Mouse (Mus musculus): ENCODE data around the gene Nhsl2. TPM values are rescaled to one million over a fixed set of nuclear protein-coding genes. Genes with fewer than 3 reads are reported as not detected.
A peak's percentile ranks its signal among the peaks of the same experiment; 100 is the strongest.

Gene Nhsl2
- polyA plus RNA-seq, 1 experiment from 2014 or later = 30.5 TPM

DNA sequence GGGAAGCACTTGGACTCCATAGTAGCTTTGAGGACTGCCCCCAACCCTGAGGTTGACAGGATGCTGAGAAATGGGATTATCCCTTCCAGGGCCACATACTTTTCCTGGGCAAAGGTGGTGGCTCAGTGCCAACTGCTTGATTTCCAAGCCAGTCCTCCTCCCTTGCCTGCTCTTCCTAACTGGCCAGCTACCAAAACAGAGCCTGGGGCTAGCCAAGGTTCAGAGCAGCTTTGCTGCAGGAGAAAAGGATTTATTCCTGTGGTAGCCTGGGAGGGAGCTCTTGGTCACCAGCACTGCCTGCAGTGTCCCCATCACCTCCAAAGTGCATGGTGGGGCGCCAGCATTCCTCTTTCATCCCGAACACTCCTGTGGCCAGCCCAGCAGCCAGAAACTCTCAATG, 188.3 kb downstream of the Nhsl2 start:
- WGBS = 64% methylated on average over 2 of the region's 2 CpGs

DNA sequence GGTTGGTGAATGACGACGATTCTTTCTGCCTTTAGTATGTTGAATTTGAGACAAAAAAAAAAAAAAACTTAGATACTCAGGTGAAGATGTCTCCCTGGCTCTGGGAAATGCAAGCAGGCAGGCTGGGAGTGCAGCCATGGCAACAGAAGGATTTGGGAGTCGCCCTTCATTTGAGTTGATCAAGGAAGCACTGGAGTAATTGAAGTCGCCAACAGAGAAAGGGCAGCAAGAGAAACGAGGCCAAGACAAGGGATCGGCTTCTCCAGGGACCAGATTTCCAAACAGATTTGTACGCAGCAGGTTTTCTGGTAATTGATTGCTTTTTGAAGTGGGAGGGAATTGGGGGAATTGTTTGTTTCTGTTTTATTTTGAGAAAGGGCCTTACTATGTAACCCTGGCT, 192.4 kb downstream of the Nhsl2 start:
- Histone ChIP-seq H3K27me3 (ENCODE audit: insufficient read depth, poor library complexity, severe bottlenecking) (peaks cover 15% of the 10 kb centered on the region; the same call in 1 of the 2 replicates), H3K36me3 (peaks cover 7% of the 10 kb centered on the region; the same call in 1 of the 2 replicates), H3K4me3 (no peak overlapping the region), H3K27ac (no peak overlapping the region), H3K4me1 (no peaks in the 10 kb centered on the region), H3K9me3 (no peaks in the 10 kb centered on the region)
- no peak for DNase-seq (ENCODE audit: low spot score)
- WGBS = 80% methylated on average over 7 of the region's 7 CpGs

More for the DNA sequence above, 188.3 kb downstream of the Nhsl2 start:
- H3K27ac ChIP-seq = no peak overlapping the region
- peaks cover 7% of the 10 kb centered on the region; the same call in 1 of the 2 replicates for H3K36me3 ChIP-seq
- no peak overlapping the region for H3K4me3 ChIP-seq
- H3K27me3 ChIP-seq (ENCODE audit: insufficient read depth, poor library complexity, severe bottlenecking) = peaks cover 18% of the 10 kb centered on the region; the same call in 1 of the 2 replicates
- no peaks in the 10 kb centered on the region for H3K9me3 ChIP-seq
- no peak for DNase-seq (ENCODE audit: low spot score)
- peaks cover 3% of the 10 kb centered on the region; the same call in 1 of the 2 replicates for H3K4me1 ChIP-seq

DNA sequence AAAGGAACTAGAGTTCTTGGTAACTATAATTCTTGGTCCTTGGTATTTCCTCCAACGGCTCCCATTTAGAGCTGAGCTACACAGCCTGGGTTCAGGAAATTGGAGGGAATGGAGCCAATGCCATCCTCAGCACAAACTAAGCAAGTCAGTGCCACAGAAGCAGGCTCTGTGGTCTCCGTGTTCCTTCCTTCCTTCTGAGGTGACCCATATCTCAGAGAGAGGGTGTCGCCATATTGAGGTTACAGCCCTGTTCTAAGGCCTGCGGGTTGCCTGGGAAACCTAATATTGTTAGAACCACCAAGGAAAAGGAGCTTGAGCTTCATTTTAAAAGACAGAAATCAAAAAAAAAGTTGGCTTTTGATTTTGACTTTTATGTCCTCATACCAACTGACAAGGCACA, 193.2 kb downstream of the Nhsl2 start:
- DNase-seq (ENCODE audit: low spot score) = no peak
- no peak overlapping the region for H3K27ac ChIP-seq
- H3K4me3 ChIP-seq = no peak overlapping the region
- 78% methylated on average over 4 of the region's 4 CpGs for WGBS
- H3K27me3 ChIP-seq (ENCODE audit: insufficient read depth, poor library complexity, severe bottlenecking) = peaks cover 8% of the 10 kb centered on the region; the same call in 1 of the 2 replicates
- H3K9me3 ChIP-seq = no peaks in the 10 kb centered on the region
- H3K36me3 ChIP-seq = peaks cover 6% of the 10 kb centered on the region; the same call in 1 of the 2 replicates
- no peaks in the 10 kb centered on the region for H3K4me1 ChIP-seq

DNA sequence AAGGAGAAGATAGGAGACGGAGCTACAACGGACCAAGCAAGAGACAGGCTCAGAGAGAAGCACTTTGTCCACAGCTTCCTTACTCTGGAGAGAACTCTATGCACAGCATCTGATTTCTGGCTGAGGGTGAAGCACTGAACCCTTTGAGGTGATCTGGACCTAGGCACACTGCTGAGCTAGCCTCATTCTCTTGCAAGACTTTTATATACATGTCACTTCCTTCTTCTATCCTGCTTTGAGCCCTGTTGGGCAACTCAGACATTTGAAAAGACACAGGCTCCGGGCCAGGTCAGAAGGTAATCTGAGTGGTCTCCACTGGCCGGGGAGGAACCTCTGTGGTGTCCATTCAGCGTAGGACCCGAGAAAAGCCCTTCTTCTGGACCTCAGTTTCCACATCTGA, 201.4 kb downstream of the Nhsl2 start:
- Histone ChIP-seq H3K4me1 (no peaks in the 10 kb centered on the region), H3K27me3 (ENCODE audit: insufficient read depth, poor library complexity, severe bottlenecking) (peaks cover 4% of the 10 kb centered on the region; the same call in 1 of the 2 replicates), H3K27ac (no peak overlapping the region), H3K4me3 (no peak overlapping the region), H3K9me3 (no peaks in the 10 kb centered on the region), H3K36me3 (0 out of 2 replicates have a peak, but pooled peaks cover 4% of the 10 kb centered on the region)
- no peak for DNase-seq (ENCODE audit: low spot score)
- 74% methylated on average over 6 of the region's 6 CpGs for WGBS

GRCm38 (mm10) chrX:102051225-102051624, 202.0 kb downstream of the Nhsl2 start:
- Histone ChIP-seq H3K27me3 (ENCODE audit: insufficient read depth, poor library complexity, severe bottlenecking) (peaks cover 4% of the 10 kb centered on the region; the same call in 1 of the 2 replicates), H3K4me1 (no peaks in the 10 kb centered on the region), H3K4me3 (no peak overlapping the region), H3K36me3 (0 out of 2 replicates have a peak, but pooled peaks cover 4% of the 10 kb centered on the region), H3K27ac (no peak overlapping the region), H3K9me3 (no peaks in the 10 kb centered on the region)
- WGBS = 73% methylated on average over 4 of the region's 4 CpGs
- DNase-seq (ENCODE audit: low spot score) = no peak

DNA sequence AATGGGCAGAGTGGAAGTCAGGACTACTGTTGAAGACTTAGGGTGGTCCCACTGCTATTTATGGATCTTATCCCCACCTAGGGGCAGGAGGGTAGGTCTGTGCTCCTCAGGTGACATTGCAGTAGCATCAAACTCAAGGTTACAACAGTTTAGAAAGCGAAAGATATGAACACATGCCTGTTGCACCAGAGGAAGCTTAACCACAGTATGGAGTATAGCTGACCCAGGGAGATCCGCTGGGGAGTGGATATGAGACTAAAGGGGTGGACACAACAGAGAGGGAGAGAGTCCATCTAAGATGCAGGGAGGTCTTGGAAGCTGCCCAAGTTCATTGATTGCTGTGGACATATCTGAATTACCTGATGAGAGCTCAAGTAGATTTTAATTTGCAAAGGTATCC, 204.2 kb downstream of the Nhsl2 start:
- no peak overlapping the region for H3K27ac ChIP-seq
- no peak for DNase-seq (ENCODE audit: low spot score)
- H3K27me3 ChIP-seq (ENCODE audit: insufficient read depth, poor library complexity, severe bottlenecking) = peaks cover 4% of the 10 kb centered on the region; the same call in 1 of the 2 replicates
- H3K36me3 ChIP-seq = 0 out of 2 replicates have a peak, but pooled peaks cover 4% of the 10 kb centered on the region
- H3K4me3 ChIP-seq = no peak overlapping the region
- no peaks in the 10 kb centered on the region for H3K9me3 ChIP-seq
- H3K4me1 ChIP-seq = no peaks in the 10 kb centered on the region
- 76% methylated on average over 2 of the region's 2 CpGs for WGBS

- Histone ChIP-seq H3K27me3 (ENCODE audit: insufficient read depth, poor library complexity, severe bottlenecking) (peaks cover 4% of the 10 kb centered on the region; the same call in 1 of the 2 replicates), H3K36me3 (0 out of 2 replicates have a peak, but pooled peaks cover 4% of the 10 kb centered on the region), H3K4me3 (no peak overlapping the region), H3K9me3 (no peaks in the 10 kb centered on the region), H3K27ac (no peak overlapping the region), H3K4me1 (no peaks in the 10 kb centered on the region)
- DNase-seq (ENCODE audit: low spot score) = no peak
- 83% methylated on average over 4 of the region's 4 CpGs for WGBS
Measured at GRCm38 (mm10) chrX:102054009-102054408, 204.8 kb downstream of the Nhsl2 start.

DNA sequence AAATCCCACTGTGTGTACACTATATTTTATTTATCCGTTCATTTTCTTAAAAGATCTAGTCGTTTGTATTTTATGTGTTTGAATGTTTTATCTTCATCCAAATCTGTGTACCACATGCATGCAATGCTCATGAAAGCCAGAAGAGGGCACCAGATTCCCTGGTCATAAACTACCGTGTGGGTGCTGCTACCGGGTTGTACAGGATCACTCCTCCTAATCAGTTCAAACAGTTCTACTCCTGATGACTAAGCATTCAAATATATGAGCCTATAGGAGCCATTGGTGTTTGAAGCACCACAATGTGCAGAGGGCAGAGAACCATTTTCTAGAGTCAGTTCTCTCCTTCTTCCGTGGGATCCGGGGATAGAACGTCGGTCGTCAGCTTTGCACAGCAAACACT, 210.3 kb downstream of the Nhsl2 start:
- Histone ChIP-seq H3K27me3 (ENCODE audit: insufficient read depth, poor library complexity, severe bottlenecking) (peaks cover 11% of the 10 kb centered on the region; the same call in 1 of the 2 replicates), H3K9me3 (no peaks in the 10 kb centered on the region), H3K27ac (no peak overlapping the region), H3K36me3 (no peaks in the 10 kb centered on the region), H3K4me3 (no peak overlapping the region), H3K4me1 (peaks cover 5% of the 10 kb centered on the region; the same call in 1 of the 2 replicates)
- WGBS = 65% methylated on average over 9 of the region's 9 CpGs
- no peak for DNase-seq (ENCODE audit: low spot score)

GRCm38 (mm10) chrX:102060243-102060642, 211.1 kb downstream of the Nhsl2 start:
- Histone ChIP-seq H3K4me1 (peaks cover 9% of the 10 kb centered on the region; the same call in 1 of the 2 replicates), H3K9me3 (no peaks in the 10 kb centered on the region), H3K27ac (no peak overlapping the region), H3K4me3 (no peak overlapping the region), H3K36me3 (no peaks in the 10 kb centered on the region), H3K27me3 (ENCODE audit: insufficient read depth, poor library complexity, severe bottlenecking) (peaks cover 11% of the 10 kb centered on the region; the same call in 1 of the 2 replicates)
- no peak for DNase-seq (ENCODE audit: low spot score)
- WGBS = 81% methylated on average over 5 of the region's 5 CpGs

GRCm38 (mm10) chrX:102060891-102061290, 211.7 kb downstream of the Nhsl2 start:
- Histone ChIP-seq H3K4me1 (peaks cover 14% of the 10 kb centered on the region), H3K27ac (no peak overlapping the region), H3K27me3 (ENCODE audit: insufficient read depth, poor library complexity, severe bottlenecking) (peaks cover 11% of the 10 kb centered on the region; the same call in 1 of the 2 replicates), H3K4me3 (no peak overlapping the region), H3K9me3 (no peaks in the 10 kb centered on the region), H3K36me3 (no peaks in the 10 kb centered on the region)
- DNase-seq (ENCODE audit: low spot score) = no peak
- 46% methylated on average over 2 of the region's 2 CpGs for WGBS

GRCm38 (mm10) chrX:102064062-102064461, 214.9 kb downstream of the Nhsl2 start:
- Histone ChIP-seq H3K27ac (no peak overlapping the region), H3K4me3 (no peak overlapping the region), H3K36me3 (no peaks in the 10 kb centered on the region), H3K9me3 (no peaks in the 10 kb centered on the region), H3K27me3 (ENCODE audit: insufficient read depth, poor library complexity, severe bottlenecking) (peaks cover 13% of the 10 kb centered on the region; the same call in 1 of the 2 replicates), H3K4me1 (peaks cover 21% of the 10 kb centered on the region)
- peak; percentile 58 for DNase-seq (ENCODE audit: low spot score)
- 57% methylated on average over 3 of the region's 3 CpGs for WGBS

DNA sequence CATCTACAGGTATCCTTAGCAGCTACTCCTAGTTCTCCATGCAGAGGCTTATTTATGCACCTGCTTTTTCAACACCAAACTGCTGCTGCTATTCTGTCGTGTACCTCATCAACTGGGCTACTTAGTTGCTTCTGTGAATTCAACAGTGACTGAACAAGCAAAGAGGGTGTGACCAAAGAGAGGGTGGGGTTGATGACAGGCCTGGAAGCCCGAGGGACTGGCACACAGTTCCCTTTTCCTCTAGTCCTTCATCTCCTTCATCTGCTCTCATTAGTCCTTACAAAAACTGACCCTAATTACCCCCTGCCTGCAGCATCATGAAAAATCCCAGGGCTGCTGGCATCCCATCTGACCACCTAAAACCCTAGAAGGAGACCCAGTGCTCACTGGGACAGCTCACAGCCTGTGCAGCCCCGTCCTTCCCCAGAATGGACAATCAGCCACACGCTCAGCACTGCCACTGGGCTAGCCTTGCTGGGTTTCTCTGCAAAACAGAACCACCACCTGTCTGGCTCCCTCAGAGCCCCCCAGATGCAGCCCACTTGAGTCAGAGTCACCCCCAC, 216.1 kb downstream of the Nhsl2 start:
- WGBS = 49% methylated on average over 4 of the region's 4 CpGs
- peaks cover 29% of the 10 kb centered on the region for H3K4me1 ChIP-seq
- peaks cover 17% of the 10 kb centered on the region; the same call in 1 of the 2 replicates for H3K27me3 ChIP-seq (ENCODE audit: insufficient read depth, poor library complexity, severe bottlenecking)
- peak; percentile 33 for DNase-seq (ENCODE audit: low spot score)
- no peaks in the 10 kb centered on the region for H3K36me3 ChIP-seq
- H3K27ac ChIP-seq = no peak overlapping the region
- no peak overlapping the region for H3K4me3 ChIP-seq
- H3K9me3 ChIP-seq = no peaks in the 10 kb centered on the region

DNA sequence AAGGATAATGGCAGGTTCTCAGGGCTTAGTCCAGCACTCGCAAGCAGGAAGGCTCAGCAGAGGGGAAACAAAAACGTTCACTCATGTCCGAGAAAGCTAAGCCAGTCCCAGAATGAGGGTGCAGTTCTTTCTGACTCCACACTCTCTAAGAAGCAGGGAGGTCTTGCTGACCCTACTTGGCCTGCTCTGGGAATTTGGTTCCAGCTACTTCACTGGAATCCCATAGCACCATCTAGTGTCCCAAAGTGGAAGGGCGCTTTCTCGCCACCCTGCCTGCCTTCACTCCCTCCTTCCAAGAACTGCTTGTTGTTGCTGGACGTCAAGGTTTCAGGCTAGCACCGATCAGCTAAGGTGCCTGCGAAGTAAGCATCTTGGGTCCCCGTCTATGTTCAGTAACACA, 216.9 kb downstream of the Nhsl2 start:
- no peak overlapping the region for H3K4me3 ChIP-seq
- H3K36me3 ChIP-seq = no peaks in the 10 kb centered on the region
- peak; percentile 79 for DNase-seq (ENCODE audit: low spot score)
- no peak overlapping the region for H3K27ac ChIP-seq
- peaks cover 29% of the 10 kb centered on the region for H3K4me1 ChIP-seq
- H3K9me3 ChIP-seq = no peaks in the 10 kb centered on the region
- 20% methylated on average over 9 of the region's 9 CpGs for WGBS
- H3K27me3 ChIP-seq (ENCODE audit: insufficient read depth, poor library complexity, severe bottlenecking) = peaks cover 24% of the 10 kb centered on the region

All from heart, embryonic 10.5 days (tissue).